Mouse (Mus musculus): ENCODE data around the gene Stc2. TPM values are rescaled to one million over a fixed set of nuclear protein-coding genes. Genes with fewer than 3 reads are reported as not detected.

Stc2 gene
- 0.92 and 1.5 TPM in 2 replicates for polyA plus RNA-seq (2015; fragmentation: Nextera tagmentation; extraction: Ambion mirVana)

GRCm38 (mm10) chr11:31369648-31370286 lies at the start of gene Stc2:
Stc2 (minus strand) TSS chr11:31370074.

Other genes starting within 250 kb of the Stc2 start
- gene Gm17332, start 187.6 kb downstream of the Stc2 start, polyA plus RNA-seq (2015; fragmentation: Nextera tagmentation; extraction: Ambion mirVana): not detected in 2 replicates